Mouse (Mus musculus) cerebellum, adult 11-12 months (tissue): ENCODE measurements around the gene Ppp1r26.
A peak's percentile ranks its signal among the peaks of the same experiment; 100 is the strongest.

ENCODE experiments used
- DNase-seq: peaks from one replicate; pipeline ENCODE4 v3.0.0; 2022

The Ppp1r26 gene

DNA sequence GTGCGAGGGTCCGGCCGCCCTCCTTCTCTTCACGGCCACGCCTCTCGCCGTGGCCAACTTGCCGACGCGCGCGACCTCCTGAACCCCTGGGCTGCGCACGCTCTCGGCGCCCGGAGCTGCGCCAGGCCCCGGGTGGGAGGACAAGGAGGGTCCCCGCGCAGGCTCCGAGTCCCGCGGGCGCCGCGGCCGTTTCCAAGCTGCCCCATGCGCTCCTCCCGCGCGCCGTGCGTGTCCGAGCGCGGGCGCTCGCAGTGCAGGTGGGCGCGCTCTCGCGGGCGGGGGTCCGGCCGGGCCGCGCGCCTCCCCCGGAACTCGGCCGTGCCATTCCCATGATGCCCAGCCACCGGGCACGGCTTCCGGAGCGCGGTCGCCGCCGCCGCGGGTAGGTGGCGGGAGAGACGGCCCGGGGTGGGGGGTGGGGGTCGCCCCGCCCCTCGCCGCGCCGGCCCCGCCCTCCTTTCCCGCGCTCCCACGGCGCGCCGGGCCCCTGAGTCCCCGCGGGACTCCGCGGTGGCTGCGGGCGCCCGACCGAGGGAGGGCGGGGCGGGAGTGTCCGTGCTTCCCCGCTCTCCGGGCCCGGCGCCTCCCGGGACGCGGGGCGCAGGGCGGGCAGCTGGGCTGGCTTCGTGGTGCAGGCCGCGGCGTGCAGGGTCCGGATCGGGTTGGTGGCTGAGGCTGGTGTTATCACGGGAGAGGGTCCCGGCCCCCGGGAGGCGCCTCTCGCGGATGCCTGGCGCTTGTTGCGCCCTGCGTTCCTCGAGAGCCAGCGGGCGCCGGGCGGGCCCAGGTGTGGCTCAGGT is at the start of gene Ppp1r26:
TSS of gene Ppp1r26 (plus strand) at position 286 of the 800 bp plus-strand sequence.
- DNase-seq, result peak; percentile 61

DNA sequence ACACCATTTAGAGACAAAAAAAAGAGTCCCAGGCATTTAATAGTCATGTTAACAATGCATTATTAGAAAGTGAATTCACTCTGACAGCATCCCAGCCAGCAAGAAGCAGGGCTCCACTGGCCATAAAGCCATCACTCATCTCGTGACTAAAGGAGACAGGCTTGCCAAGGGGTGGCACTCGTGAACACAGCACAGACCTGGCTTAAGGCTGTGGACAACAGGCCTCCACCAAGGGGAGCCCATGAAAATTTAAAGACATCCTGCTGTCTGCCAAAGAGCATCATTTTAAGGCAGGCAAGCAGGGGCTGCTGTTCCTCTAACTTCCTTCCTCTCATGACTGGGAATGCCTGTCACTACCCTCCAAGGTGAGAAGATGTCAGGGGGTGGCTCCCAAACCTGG is 49.7 kb upstream of the Ppp1r26 start:
- no peak for DNase-seq

DNA sequence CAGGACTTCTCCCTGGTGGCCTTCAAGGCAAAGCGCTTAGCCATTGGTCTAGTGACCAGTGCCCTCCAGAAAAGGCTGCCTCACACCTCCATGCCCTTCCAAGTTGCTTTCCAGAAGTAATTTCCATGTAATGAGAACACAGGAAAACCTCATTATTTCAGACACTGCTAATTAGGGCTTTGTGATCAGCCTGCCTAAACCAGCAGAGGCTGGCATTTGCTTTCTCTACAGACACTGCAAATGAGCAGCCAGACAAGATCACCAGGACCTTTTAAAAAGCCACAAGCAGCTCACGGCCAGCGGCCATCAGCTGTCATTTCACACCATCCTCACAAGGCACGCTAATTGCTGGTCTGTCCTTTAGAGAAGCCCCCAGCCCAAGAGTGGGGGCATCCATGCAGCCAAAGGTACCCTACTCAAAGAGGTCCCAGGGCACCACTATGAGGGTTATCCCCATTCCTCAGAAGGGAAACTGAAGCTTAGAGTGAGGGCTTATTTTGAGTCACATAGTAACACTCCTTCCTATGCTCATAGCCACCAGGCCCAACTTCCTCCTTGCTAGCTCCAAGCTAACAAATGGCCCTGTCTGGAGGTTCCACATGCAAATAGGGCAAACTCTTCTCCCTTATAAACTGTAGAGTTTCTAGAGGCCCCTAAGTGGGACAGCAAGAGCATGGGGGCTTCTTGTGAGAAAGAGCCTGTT is 49.0 kb upstream of the Ppp1r26 start:
- DNase-seq, result no peak

DNA sequence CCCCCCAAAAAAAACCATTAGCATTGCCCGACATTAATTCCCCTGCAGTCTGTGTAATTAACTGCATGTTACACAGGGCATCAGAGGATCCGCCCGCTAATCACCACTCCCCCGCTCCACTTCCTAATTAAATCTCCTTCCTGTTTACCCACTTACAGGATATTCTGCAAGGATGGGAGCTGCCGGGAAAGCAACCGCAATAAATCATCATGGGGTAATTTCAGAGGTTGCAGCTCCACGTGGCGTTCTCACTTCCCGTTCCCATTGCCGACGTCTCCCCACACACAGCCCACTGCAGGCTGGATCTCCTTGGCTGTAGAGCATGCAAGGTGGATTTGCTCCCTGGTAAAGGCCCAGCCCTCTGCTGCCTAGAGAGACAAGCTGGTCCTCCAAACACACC is 45.0 kb upstream of the Ppp1r26 start:
- DNase-seq, result no peak

DNA sequence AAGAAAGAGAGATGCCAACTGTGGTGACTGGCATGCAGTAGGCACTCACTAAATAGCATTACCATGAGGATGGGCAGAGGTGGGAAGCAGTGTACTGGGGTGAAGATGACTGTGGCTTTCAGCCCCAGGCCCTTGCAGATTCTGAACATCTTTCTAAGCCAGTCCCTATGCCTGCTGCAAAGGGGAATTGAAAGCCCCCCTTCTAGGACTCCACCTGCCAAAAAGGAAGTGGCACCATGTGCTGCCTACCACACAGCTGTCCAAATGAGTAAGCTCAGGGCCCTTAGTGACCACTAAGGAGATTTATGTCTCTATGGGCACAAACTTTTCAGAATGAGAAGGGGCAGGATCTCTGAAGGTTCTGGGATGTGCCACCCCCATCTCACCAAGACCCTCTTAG is 44.5 kb upstream of the Ppp1r26 start:
- DNase-seq, result no peak

DNA sequence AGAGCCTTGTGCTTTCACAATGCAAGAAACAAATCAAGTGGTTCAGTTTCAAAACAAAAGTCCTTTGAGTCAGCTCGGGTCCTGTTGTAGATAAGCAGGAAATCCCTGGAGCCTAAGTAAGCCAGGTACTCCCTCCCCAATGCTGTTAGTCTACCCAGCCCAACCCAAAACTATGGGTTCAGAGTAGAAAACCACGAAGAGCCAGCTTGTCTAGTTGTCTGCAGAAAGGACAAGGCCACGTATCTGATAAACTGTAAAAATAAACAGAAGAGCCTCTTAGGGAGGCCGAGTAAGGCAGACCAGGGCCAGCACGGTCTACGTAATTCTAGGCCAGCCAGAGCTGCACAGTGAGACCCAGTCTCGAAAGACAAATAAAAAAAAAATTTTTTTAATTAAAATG is 38.8 kb upstream of the Ppp1r26 start:
- DNase-seq, result no peak

DNA sequence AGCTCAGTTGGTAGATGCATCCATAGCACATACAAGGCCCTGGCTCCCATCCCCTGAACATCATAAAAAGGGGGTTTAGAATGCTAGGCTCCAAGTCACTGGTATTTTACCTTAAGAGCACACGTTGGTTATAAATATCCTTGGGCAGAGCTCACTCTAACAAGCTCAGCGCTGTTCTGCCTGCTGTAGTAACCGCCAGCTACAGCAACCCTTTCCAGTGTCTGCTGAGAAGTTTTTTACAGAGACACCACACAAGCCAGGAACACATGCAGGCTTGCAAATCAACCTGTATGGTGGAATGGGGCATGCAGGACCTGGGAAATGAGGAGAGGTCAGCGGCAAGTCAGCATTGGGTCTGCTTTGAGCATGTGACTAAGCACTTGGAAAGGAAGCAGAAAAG is 37.5 kb upstream of the Ppp1r26 start:
- DNase-seq, result no peak

DNA sequence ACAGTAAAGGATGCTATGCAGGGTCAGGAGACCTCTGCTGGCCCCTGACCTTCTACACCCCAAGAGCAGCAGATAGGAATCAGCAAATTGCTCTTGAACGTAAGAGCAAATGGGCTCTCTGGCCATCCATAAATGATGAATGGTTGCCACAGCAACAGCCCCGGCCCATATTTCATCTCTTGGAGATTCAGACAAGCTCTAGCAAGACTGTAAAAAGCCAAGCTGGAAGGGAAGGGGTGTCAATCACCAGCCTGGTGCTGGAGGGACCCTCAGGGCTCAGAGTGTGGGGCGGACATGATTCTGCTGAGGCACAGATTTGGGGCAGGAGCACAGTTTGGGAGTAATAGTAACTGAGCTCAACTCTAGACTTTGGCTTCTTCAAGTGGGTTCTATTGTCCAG is 37.0 kb upstream of the Ppp1r26 start:
- DNase-seq, result no peak

DNA sequence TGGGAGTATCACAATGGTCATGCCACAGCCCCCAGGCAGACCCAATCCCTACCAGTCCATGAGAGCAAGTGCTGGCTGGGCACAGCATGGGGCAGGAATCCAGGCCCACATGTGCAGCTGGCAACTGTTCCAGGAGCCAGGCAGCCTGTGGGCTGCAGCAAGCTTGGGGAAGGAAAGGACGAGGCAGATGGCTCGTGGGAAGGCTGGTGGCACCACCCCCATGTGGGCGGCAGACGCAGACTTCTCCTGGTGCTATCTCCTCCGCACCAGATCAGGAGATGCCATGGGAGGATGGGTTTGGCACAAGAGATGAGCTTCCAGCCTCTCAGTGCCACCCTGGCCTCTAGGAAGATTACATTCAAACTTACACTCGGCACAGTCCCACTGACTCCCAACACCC is 33.7 kb upstream of the Ppp1r26 start:
- peak; percentile 88 for DNase-seq

DNA sequence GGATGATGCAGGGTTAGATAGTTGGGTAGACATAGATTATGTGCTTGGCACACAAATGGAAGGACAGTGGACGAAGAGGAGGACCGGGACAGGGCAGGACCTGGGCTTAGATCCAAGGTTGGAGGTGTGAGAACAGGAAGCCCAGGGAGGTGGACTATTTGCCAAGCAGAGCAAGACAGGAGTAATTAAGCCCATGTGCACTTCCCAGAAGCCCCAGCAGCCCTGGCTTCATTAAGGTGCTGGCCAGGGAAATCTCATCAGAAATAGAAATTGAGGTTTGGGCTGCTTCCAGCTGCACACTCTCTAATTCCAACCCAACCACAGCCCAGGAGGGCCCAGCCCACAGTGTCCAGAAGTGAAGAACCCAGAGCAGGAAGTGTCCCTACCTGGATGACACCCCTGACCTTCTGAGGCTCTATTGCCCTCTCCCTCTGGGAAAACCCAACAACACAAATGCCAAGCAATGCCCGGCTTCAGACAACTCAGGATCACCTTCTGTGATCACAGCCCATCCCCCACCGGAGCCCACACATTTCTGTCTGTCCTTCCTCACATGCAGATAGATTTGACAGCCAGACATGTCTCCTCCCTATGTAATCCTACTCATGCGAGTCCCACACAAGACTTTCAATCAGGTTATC is 32.4 kb upstream of the Ppp1r26 start:
- DNase-seq, result peak; percentile 84

DNA sequence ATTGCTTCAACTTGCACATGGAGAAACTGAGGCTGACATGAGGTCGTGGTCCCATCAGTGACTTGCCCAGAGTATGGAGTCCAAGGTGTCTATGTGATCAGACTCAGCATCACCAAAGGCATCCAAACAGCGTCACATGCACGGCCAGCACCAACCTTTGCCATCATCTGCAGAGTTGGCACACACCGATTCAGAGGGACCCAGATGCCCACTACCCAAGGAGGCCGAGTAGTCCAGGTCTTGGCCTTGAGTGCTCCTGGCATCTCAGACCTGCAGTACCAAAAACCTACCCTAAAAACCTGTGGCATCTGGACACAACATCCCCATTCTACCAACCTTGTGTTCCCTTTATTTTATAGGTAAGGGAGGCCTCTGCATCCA is 31.9 kb upstream of the Ppp1r26 start:
- DNase-seq, result peak; percentile 70

DNA sequence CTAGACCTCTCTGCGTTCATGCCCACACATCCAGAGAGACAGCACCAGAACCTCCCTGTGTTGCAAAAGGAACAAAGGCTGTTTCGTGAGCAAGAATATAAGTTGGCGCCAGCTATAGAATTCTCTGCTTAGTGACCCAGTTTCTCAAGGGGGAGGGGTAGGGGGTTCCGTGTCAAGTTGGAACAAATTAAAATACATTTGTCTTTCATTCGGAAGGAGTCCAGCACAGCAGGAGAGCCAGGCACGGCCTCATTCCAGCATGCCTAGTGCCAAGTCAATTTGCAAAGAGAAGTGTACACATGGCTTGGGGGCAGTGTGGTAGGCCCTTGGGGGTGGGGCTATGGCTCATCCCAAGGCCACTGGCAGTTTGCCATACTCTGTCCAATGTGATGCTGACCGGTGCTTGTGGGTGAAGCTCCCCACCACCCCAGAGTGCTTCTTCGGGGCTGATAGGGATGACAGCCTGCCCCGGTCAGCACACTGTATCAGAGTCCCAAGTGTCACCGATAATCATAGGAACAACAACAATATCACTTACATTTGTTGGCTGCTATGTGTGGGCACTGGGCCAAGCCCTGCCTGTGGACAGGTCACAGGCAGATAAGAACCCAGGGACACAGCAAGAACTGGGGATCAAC is 31.1 kb upstream of the Ppp1r26 start:
- peak; percentile 98 for DNase-seq

DNA sequence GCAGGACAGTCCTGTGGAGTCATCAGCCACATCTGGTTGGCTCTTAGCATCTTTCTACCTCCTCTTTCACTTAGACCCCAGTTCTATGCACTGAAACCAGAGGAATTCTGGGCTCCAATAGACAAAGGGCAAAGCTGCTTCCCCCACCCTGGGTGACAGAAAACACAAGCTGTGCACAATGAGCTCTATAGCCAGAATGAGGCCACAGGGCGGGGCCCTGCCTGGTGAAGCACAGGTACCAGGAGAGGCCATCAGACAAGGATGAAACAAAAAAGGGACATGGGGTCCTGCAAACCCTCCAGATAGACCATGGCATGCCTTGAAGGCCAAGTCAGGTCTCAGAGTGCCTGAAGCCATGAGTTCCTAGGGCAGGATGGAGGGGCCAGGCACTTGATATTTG is 30.1 kb upstream of the Ppp1r26 start:
- DNase-seq, result peak; percentile 77

DNA sequence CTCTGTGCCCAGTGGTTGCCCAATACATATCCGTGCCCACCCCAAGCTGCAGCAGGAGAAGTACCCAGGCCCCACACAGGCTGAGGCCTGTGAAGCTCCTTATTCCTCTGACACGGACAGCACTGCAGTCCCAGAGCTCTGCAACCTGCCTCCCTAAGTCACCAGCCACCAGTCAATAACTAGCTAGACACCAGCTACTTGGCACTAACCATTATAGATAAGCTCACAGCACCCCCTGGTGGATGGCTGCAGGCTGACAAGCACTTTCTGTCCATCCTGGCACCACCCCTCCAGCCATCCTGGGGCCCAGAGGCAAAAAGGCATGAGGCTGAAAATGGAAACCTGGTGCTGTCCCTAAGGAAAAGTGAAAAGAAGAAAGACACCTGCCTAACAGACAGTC is 28.6 kb upstream of the Ppp1r26 start:
- DNase-seq, result peak; percentile 93

DNA sequence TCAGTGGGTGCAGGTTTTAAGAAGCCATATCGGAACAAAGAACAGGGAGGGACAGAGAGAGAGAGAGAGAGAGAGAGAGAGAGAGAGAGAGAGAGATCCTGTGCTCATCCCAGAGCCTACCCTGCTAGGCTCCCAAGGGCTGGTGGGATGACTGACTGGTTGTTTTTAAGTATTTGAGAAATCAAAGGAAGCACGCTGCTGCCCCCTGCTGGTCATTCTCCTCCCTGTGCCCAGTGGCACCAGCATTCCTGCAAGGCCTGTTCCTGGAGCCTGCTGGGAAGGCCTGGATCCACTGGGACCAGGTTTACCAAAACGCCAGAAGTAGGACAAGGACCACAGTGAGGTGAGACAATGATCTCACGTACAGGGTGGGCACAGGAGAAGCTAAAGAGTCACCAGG is 26.7 kb upstream of the Ppp1r26 start:
- peak; percentile 90 for DNase-seq

DNA sequence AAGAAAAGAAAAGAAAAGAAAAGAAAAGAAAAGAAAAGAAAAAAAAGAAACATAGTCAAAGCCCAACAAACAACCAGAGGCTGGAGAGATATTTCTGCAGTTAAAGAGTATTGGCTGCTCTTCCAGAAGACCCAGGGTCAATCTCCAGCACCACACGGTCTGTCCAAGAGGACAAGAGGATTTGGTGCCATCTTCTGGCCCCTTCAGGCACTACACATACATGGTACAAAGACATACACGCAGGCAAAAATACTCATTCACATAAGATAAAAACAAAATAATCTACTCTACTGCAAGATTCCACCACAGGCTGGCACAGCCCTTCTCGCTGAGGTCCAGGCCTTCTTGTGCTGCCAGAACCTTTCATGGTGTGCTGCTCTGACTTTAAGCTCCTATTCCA is 23.4 kb upstream of the Ppp1r26 start:
- no peak for DNase-seq

DNA sequence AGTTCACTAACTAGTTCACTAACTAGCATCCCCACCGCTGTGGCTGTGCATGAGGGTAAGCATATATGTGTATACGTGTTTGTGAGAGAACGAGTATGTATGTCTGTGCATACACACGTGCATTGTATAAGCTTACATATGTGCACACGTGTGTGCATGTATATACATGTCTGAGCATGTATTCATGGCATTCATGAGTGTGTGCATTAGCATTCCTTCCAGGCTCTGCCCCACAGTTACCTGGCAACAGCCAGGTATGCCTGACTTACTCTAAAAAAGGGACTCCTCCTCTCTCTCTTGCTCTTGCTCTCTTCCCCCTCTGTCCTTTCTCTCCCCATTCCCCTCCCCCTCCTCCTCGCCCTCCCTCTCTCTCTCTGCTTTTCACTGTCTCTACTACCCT is 19.4 kb upstream of the Ppp1r26 start:
- DNase-seq, result no peak

DNA sequence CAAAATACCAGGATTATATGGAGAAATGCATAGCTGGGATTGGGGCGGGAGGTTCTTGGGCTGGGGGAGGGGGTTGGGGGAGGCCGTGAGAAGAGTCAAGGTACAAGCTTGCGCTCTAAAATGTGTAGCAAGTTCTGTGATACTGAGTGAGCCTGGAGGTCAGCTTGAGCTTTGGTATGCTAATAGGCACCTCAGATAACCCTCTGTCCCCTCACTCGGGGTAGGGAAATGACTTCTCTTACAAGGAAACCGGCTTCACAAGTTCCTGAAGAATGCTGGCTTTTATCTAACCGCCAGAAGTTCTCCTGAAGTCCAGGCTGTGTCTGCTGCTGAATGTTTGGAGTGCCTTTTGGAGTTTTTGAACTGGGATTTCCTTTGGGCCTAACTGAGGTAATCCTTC is 15.8 kb upstream of the Ppp1r26 start:
- no peak for DNase-seq

DNA sequence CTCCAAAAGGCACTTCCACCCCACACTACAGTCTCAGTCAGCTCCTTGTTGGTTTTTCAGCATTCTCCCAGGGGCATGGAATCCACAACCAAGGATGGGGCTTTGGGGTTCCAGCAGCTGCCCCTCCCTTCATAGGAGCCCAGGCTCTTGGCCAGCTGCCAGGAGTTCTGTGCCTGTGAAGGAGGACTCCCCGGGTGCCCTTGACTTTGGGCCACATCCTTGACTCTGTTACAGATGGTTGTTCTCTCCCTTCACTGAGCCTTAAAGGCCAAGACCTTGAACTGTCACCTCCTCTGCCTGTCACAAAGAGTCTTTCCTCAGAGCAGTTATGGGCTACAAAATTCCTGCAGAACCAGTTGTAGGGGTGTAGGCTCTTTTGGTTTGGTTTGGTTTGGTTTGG is 13.8 kb upstream of the Ppp1r26 start:
- DNase-seq, result no peak

DNA sequence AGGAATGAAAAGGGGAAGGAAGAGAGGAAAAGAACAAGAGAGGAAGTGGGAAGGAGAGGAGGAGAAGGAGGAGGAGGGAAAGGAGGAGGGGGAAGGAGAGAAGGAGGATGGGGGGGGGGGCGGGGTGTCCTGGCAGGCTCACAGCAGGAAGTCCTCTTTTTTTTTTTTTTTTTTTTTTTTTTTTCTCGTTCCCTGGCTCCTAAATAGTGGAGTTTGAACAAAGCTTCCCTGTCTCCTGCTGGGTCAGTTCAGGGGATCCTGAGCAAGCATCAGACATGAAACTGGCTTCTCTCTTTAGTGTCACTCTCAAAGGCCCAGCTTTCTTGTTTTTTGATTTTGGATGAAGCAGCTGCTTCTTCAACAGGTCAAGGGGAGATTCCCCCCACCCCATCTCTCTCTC is 13.1 kb upstream of the Ppp1r26 start:
- no peak for DNase-seq

DNA sequence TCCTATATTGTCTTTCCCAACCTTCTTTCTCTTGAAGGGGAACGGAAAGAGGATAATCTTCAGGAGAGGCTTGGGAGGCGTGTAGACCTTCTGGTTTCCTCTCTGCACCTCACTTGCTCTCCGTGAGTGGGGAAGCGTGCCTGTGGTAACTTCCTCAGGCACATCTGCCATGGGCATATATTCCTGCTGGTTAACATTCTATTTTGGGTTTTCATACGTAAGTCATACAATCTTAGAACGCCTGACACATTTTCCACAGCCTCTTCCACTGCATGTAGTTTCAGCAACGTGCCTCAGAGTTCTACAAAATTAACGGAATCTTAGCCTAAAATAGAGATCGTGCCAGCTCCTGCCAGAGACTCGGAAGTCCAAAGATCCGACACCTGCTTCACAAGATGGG is 11.2 kb upstream of the Ppp1r26 start:
- no peak for DNase-seq

DNA sequence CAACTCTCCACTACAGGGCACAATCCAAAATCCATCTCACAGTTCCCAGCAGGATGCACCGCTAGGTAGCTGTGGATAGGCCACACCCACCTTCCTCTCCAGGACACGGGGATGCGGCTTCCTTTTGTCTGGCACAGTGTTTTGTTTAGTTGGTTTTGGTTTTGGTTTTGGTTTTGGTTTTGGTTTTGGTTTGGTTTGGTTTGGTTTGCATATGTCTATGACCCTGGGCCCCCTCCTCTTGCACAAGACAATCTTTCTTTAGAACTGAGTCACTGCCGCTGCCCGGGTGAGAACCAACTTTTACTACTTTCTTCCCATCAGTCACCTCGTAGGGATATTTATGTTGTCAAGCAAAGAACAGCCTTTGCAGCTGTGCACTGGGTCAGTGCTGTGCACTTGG is 5.8 kb upstream of the Ppp1r26 start:
- DNase-seq, result no peak

DNA sequence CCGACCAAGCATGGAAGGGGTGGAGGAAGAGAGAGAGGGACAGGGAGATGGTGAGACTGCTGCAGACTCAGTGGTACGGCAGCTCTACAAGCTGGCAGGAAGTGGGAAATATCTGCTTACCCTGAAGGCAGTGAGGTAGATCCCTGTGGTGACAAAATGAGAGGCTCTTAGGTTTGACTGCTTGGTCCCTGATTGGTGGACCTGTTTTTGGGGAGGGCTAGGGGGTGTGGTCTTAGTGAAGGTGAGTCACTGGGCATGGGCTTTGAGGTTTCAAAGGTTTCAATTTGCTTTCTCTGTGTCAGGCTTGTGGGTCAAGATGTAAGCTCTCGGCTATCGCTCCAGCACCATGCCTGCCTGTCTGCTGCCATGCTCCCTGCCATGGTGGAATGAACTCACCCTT is 1.5 kb upstream of the Ppp1r26 start:
- DNase-seq, result no peak

DNA sequence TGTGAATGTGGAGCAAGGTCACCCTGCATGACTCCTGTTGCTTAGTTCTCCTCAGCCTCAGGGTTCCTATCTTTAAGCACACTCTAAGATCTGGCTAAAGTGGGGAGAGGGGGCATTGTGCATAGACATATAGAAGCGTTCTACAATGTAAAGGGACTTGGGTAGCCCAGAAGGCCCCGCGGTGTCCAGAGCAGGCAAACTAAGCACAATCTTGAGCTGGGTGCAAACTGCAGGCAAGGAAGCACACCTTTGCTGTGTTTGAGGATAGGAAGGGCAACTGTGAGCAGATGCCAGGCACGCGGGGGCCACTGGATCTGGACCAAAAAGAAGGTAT is 452 bp upstream of the Ppp1r26 start:
- DNase-seq, result no peak
